Mouse (Mus musculus): ENCODE data around the gene Gls. TPM values are rescaled to one million over a fixed set of nuclear protein-coding genes. Genes with fewer than 3 reads are reported as not detected.

Gls gene
- polyA plus RNA-seq, 1 experiment from 2014 or later = 45.6 TPM

DNA sequence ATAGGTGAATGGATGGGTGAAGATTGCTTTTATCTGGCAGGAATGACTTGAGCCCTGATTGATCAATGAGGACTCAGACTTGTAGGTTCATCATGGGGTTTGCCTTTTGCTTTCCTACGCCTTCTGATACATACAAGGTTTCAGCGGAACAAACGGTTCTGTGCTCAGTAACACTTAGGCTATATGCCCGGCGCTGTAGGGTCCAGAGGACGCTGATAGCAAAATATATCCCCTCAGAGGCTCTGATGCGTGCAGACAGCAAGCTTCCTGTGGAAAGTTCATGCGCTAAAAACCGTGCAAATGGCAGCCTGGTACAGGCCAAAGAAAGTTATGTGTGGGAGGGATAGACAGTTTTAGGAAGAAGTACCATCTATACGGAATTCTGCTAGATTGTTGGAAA, 112.8 kb downstream of the Gls start:
- Histone ChIP-seq H3K9ac (ENCODE audit: low read length) (peak overlapping the region; percentile 89), H3K4me2 (ENCODE audit: low read length) (peak overlapping the region; percentile 75), H3K27ac (replicated peaks in 1 of 2; ENCODE audit: control insufficient read depth in 1 of 2, insufficient read depth in 1 of 2, low read depth in 2 of 2, low read length in 2 of 2) (0 out of 4 replicates have a peak overlapping the region, but pooled peaks of 1 of the 2 experiments have one; percentile 81), H3K4me1 (ENCODE audit: control insufficient read depth in 2 of 2, insufficient read depth in 2 of 2, low read length in 2 of 2) (peaks cover 3 to 10% of the 10 kb centered on the region in 2 experiments; a peak in 3 of 4 replicates), H3K27me3 (ENCODE audit: control insufficient read depth, insufficient read depth, low read length) (no peaks in the 10 kb centered on the region), H3K36me3 (ENCODE audit: control insufficient read depth, insufficient read depth, low read length) (peaks cover 19% of the 10 kb centered on the region), H3K4me3 (ENCODE audit: control insufficient read depth in 1 of 2, insufficient read depth in 1 of 2, low read depth in 1 of 2, low read length in 2 of 2) (peak overlapping the region; percentile 84 to 95), H3K9me3 (ENCODE audit: control insufficient read depth, low read length) (no peaks in the 10 kb centered on the region)
- 24% methylated on average over 10 of the region's 10 CpGs for WGBS
- ATAC-seq (ENCODE audit: insufficient number of reproducible peaks, insufficient read depth, low FRiP score, low read depth) = no peak

DNA sequence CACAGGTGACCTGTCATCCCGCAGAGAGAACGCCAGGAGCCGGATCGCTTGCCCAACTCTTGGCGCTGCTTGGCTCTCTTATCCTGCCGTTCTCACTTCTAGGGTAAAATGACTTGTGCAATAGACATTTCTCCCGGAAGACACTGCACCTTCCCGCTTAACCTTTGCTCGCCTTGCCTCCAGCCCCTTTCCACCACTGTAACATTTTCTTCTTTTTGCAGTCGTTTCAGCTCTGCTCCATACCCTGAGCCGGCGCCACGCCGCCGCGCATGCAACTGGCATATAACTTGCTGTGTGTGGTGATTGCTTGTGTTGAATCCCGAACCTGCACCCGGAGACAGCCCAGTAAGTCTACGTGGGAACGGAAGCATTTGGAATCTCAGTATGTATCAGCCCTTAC, 113.3 kb downstream of the Gls start:
- no peaks in the 10 kb centered on the region for H3K27me3 ChIP-seq (ENCODE audit: control insufficient read depth, insufficient read depth, low read length)
- WGBS = under 1% methylated on average over 20 of the region's 20 CpGs

DNA sequence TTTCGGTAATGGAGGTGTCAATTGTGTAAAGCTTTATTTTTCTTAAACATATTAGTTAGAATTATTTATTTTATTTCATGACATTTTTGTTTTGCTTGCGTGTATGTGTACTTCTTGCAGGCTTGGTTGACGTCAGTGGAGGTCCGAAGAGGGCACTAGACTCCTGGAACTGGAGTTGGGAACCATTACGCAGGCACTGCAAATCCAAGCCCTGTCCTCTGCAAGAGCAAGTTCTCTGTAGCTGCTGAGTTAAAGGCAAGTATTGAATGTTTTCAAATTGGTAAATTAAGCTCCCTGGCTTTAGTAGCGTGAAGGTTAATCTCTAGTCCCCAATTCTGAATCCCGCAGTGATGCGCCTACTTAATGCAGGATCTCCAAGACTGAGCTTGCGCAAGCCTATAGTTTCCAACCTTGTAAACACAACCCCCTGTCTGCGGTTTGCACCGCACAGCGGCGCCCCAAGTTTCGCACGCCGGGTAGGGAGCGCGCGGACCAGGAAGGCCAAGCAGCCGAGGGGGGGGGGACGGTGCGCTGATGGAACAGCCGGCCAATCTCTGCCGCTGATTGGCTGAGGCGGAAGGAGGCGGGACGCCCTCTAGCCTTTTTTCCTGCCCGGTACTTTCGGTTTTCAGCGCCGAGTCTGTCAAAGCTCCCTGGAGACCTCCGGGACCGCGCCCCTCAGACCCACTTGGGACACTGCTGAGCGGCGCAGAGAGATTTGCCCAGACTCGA, 114.0 kb downstream of the Gls start, which contains the start of gene Stat1:
Gene Stat1, plus strand, starts transcription at position 581 of the 732 bp plus-strand sequence.
- Histone ChIP-seq H3K36me3 (ENCODE audit: control insufficient read depth, insufficient read depth, low read length) (peaks cover 17% of the 10 kb centered on the region), H3K27me3 (ENCODE audit: control insufficient read depth, insufficient read depth, low read length) (no peaks in the 10 kb centered on the region), H3K9me3 (ENCODE audit: control insufficient read depth, low read length) (no peaks in the 10 kb centered on the region), H3K9ac (ENCODE audit: low read length) (peak within 1 kb of the TSS; percentile 89), H3K4me1 (ENCODE audit: control insufficient read depth in 2 of 2, insufficient read depth in 2 of 2, low read length in 2 of 2) (peaks cover 3 to 10% of the 10 kb centered on the region in 2 experiments; a peak in 3 of 4 replicates), H3K27ac (replicated peaks in 1 of 2; ENCODE audit: control insufficient read depth in 1 of 2, insufficient read depth in 1 of 2, low read depth in 2 of 2, low read length in 2 of 2) (peak within 1 kb of the TSS; percentile 60 to 81), H3K4me2 (ENCODE audit: low read length) (peak within 1 kb of the TSS; percentile 75), H3K4me3 (ENCODE audit: control insufficient read depth in 1 of 2, insufficient read depth in 1 of 2, low read depth in 1 of 2, low read length in 2 of 2) (peak within 1 kb of the TSS; percentile 84 to 95)
- ATAC-seq (ENCODE audit: insufficient number of reproducible peaks, insufficient read depth, low FRiP score, low read depth) = peak; percentile 90
- 4% methylated on average over 37 of the region's 37 CpGs for WGBS

More for the DNA sequence above, 113.3 kb downstream of the Gls start:
- Histone ChIP-seq H3K9ac (ENCODE audit: low read length) (peak overlapping the region; percentile 89), H3K27ac (replicated peaks in 1 of 2; ENCODE audit: control insufficient read depth in 1 of 2, insufficient read depth in 1 of 2, low read depth in 2 of 2, low read length in 2 of 2) (peak overlapping the region; percentile 37 to 81), H3K36me3 (ENCODE audit: control insufficient read depth, insufficient read depth, low read length) (peaks cover 19% of the 10 kb centered on the region), H3K4me3 (ENCODE audit: control insufficient read depth in 1 of 2, insufficient read depth in 1 of 2, low read depth in 1 of 2, low read length in 2 of 2) (peak overlapping the region; percentile 84 to 95), H3K4me1 (ENCODE audit: control insufficient read depth in 2 of 2, insufficient read depth in 2 of 2, low read length in 2 of 2) (peaks cover 3 to 10% of the 10 kb centered on the region in 2 experiments; a peak in 3 of 4 replicates), H3K9me3 (ENCODE audit: control insufficient read depth, low read length) (no peaks in the 10 kb centered on the region), H3K4me2 (ENCODE audit: low read length) (peak overlapping the region; percentile 75)
- no peak; the same call in 1 of the 2 replicates for ATAC-seq (ENCODE audit: insufficient number of reproducible peaks, insufficient read depth, low FRiP score, low read depth)

DNA sequence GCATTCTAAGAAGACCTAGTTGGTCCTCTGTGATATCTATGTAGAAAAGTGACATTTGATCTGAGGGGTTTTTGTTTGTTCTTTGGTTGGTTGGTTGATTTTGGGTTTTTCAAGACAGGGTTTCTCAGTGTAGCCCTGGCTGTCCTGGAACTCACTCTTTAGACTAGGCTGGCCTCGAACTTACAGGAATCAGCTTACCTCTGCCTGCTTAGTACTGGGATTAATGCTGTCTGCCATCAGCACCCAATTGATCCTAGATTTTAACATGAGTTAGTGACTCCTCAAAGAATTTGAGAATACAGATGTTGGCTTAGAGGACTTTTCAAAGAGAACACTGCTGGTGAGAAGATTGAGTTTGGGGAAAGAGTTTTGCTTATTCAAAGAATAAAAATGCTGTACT, 115.3 kb downstream of the Gls start:
- Histone ChIP-seq H3K4me2 (ENCODE audit: low read length) (no peak overlapping the region), H3K36me3 (ENCODE audit: control insufficient read depth, insufficient read depth, low read length) (peaks cover 6% of the 10 kb centered on the region), H3K4me1 (ENCODE audit: control insufficient read depth in 2 of 2, insufficient read depth in 2 of 2, low read length in 2 of 2) (peaks cover 5 to 14% of the 10 kb centered on the region in 2 experiments), H3K27ac (replicated peaks in 1 of 2; ENCODE audit: control insufficient read depth in 1 of 2, insufficient read depth in 1 of 2, low read depth in 2 of 2, low read length in 2 of 2) (no peak overlapping the region), H3K9me3 (ENCODE audit: control insufficient read depth, low read length) (no peaks in the 10 kb centered on the region), H3K9ac (ENCODE audit: low read length) (no peak overlapping the region), H3K4me3 (ENCODE audit: control insufficient read depth in 1 of 2, insufficient read depth in 1 of 2, low read depth in 1 of 2, low read length in 2 of 2) (no peak overlapping the region), H3K27me3 (ENCODE audit: control insufficient read depth, insufficient read depth, low read length) (no peaks in the 10 kb centered on the region)
- ATAC-seq (ENCODE audit: insufficient number of reproducible peaks, insufficient read depth, low FRiP score, low read depth) = no peak
- 82% methylated on average over 1 of the region's 1 CpGs for WGBS

DNA sequence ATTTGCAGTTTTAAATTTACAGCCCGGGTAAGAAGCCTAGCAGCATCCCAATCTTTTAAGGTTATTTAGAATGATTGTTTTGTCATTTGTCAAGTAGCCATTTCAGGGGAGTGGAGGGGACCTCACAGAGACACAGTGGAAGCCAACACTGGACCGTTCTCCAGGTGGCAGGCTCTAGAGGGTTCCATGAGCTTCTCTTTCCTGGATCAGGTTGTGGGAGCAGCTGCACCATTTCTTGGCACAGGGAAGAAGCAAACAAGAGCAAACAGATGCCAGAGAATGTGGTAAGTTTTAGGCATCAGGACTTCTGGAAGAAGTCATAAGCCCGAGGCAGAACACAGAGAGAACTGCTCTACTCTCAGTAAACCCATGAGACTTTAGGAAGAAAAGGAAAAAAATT, 116.6 kb downstream of the Gls start:
- WGBS = 76% methylated on average over 3 of the region's 3 CpGs
- ATAC-seq (ENCODE audit: insufficient number of reproducible peaks, insufficient read depth, low FRiP score, low read depth) = no peak
- no peaks in the 10 kb centered on the region for H3K27me3 ChIP-seq (ENCODE audit: control insufficient read depth, insufficient read depth, low read length)

DNA sequence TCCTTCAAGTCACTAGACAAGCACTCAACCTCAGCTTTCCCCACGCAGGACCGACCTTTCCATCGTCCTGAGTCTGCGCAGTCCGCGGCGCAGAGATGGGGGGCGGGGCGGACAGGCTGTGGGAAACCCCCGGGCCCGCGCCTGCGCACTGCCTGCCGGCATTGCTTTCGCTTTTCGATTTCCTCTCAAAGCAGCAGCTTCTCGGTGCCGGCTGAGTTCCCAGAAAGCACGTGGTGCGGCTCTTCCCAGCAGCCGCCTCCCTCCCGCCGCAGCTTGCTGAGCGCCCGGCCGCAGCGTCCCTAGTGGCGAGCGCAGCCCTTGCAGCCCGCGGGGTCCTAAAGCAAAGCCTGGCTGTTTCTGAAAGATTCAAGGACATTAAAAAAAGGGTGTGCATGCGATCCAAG, 119.4 kb downstream of the Gls start:
- peak overlapping the region; percentile 41 to 46 for H3K4me3 ChIP-seq (ENCODE audit: control insufficient read depth in 1 of 2, insufficient read depth in 1 of 2, low read depth in 1 of 2, low read length in 2 of 2)
- H3K9me3 ChIP-seq (ENCODE audit: control insufficient read depth, low read length) = no peaks in the 10 kb centered on the region
- WGBS = under 1% methylated on average over 32 of the region's 32 CpGs
- peaks cover 3 to 6% of the 10 kb centered on the region in 2 experiments; a peak in 3 of 4 replicates for H3K4me1 ChIP-seq (ENCODE audit: control insufficient read depth in 2 of 2, insufficient read depth in 2 of 2, low read length in 2 of 2)
- H3K36me3 ChIP-seq (ENCODE audit: control insufficient read depth, insufficient read depth, low read length) = no peaks in the 10 kb centered on the region
- peak overlapping the region; percentile 81 to 82 for H3K27ac ChIP-seq (replicated peaks in 1 of 2; ENCODE audit: control insufficient read depth in 1 of 2, insufficient read depth in 1 of 2, low read depth in 2 of 2, low read length in 2 of 2)
- peak; percentile 96 for ATAC-seq (ENCODE audit: insufficient number of reproducible peaks, insufficient read depth, low FRiP score, low read depth)
- no peaks in the 10 kb centered on the region for H3K27me3 ChIP-seq (ENCODE audit: control insufficient read depth, insufficient read depth, low read length)
- H3K9ac ChIP-seq (ENCODE audit: low read length) = peak overlapping the region; percentile 77
- H3K4me2 ChIP-seq (ENCODE audit: low read length) = peak overlapping the region; percentile 72

More for the DNA sequence above, 116.6 kb downstream of the Gls start:
- peaks cover 5 to 14% of the 10 kb centered on the region in 2 experiments for H3K4me1 ChIP-seq (ENCODE audit: control insufficient read depth in 2 of 2, insufficient read depth in 2 of 2, low read length in 2 of 2)
- H3K4me2 ChIP-seq (ENCODE audit: low read length) = no peak overlapping the region
- H3K27ac ChIP-seq (replicated peaks in 1 of 2; ENCODE audit: control insufficient read depth in 1 of 2, insufficient read depth in 1 of 2, low read depth in 2 of 2, low read length in 2 of 2) = no peak overlapping the region
- H3K4me3 ChIP-seq (ENCODE audit: control insufficient read depth in 1 of 2, insufficient read depth in 1 of 2, low read depth in 1 of 2, low read length in 2 of 2) = no peak overlapping the region
- no peak overlapping the region for H3K9ac ChIP-seq (ENCODE audit: low read length)
- H3K9me3 ChIP-seq (ENCODE audit: control insufficient read depth, low read length) = no peaks in the 10 kb centered on the region
- H3K36me3 ChIP-seq (ENCODE audit: control insufficient read depth, insufficient read depth, low read length) = no peaks in the 10 kb centered on the region

All from heart, embryonic 14.5 days (tissue).